Mouse (Mus musculus) liver, adult 2 months (tissue): ENCODE measurements around the gene Prkcsh. TPM values are rescaled to one million over a fixed set of nuclear protein-coding genes. Genes with fewer than 3 reads are reported as not detected.

Experiments used
- DNase-seq: peaks from one replicate; pipeline ENCODE4 v3.0.0-alpha.2; 2011; ENCODE audit warnings: low read depth, low spot score; ENCODE audit errors: extremely low read depth
- H3K27ac ChIP-seq: fragments of 200-500 bp; replicated peaks from 2 replicates; pipeline ENCODE4 v1.5.1; 2012; ENCODE audit warnings: low read depth, mild to moderate bottlenecking, control low read depth, inconsistent platforms, low read length; ENCODE audit not compliant: insufficient read depth
- H3K27me3 ChIP-seq: fragments of 200-500 bp; 2 replicates; pipeline ENCODE4 v1.6.1; 2012; ENCODE audit warnings: mild to moderate bottlenecking, moderate library complexity, low read length, inconsistent platforms; ENCODE audit not compliant: control insufficient read depth, insufficient read depth
- H3K36me3 ChIP-seq: fragments of 200-500 bp; 2 replicates; pipeline ENCODE4 v1.6.1; 2012; ENCODE audit warnings: low read length, inconsistent platforms; ENCODE audit not compliant: control insufficient read depth, insufficient read depth
- H3K4me1 ChIP-seq: fragments of 200-500 bp; 2 replicates; pipeline ENCODE4 v1.6.1; 2011; ENCODE audit warnings: low read length; ENCODE audit not compliant: control insufficient read depth, insufficient read depth
- H3K4me3 ChIP-seq: fragments of 200-500 bp; 2 replicates; pipeline ENCODE4 v1.5.1; 2011; ENCODE audit warnings: low read depth, mild to moderate bottlenecking, control low read depth, low read length, moderate library complexity; ENCODE audit not compliant: insufficient read depth
- H3K79me2 ChIP-seq: fragments of 200-500 bp; 2 replicates; pipeline ENCODE4 v1.6.1; 2012; ENCODE audit warnings: inconsistent platforms, mild to moderate bottlenecking, low read length, moderate library complexity; ENCODE audit not compliant: control insufficient read depth, insufficient read depth
- H3K9ac ChIP-seq: fragments of 200-500 bp; 2 replicates; pipeline ENCODE4 v1.6.1; 2012; ENCODE audit warnings: low read depth, mild to moderate bottlenecking, control low read depth, inconsistent platforms, low read length
- CTCF ChIP-seq: fragments of 200-500 bp; IDR thresholded peaks from 2 replicates; pipeline ENCODE4 v1.5.1; 2011; ENCODE audit warnings: low read depth, low read length, control low read depth
- POLR2A ChIP-seq: fragments of 200-500 bp; IDR thresholded peaks from 2 replicates; pipeline ENCODE4 v1.6.1; 2011; ENCODE audit warnings: low read length, control low read depth; ENCODE audit not compliant: insufficient read depth; ENCODE audit errors: extremely low read depth
- WGBS: fragments of 180-500 bp; shearing (Covaris S2); methylation state at CpG from one replicate; pipeline ENCODE4 v1.1.7; 2018; 5-methylcytosine and 5-hydroxymethylcytosine counted together
- polyA plus RNA-seq: library from polyadenylated mRNA; depleted of rRNA; stranded (reverse); fragments of >200 nt; gene quantifications from 2 replicates; pipeline ENCODE4 v1.2.3, GENCODE M21; 2012
- total RNA-seq: library from RNA; depleted of rRNA; stranded (reverse); fragments of >200 nt; gene quantifications from 2 replicates; pipeline ENCODE4 v1.2.3, GENCODE M21; 2014

Prkcsh gene
- total and polyA plus RNA-seq, 2 experiments, result 60.0 to 99.3 TPM

DNA sequence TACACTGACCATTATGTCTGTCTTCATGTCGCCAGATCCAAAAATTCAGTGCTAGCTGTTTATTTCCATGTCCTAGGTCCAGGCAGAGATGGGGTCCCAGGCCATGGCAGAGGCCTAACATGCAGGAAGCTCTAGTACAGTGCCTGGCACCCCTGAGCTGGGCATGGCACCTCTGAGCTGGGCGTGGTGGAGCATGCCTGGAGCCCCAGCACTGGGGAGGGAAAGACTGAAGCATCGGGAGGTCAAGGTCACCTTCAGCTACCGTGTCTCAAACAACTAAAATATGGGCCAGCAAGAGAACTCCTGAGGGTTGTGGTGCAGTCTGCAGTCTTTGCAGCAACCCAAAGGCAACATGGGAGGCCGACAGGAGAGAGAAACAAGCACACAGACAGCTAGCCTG, 44.2 kb upstream of the Prkcsh start:
- no peak overlapping the region for H3K9ac ChIP-seq
- H3K79me2 ChIP-seq, result no peaks in the 10 kb centered on the region
- TF ChIP-seq CTCF, result no peak
- no peak for TF ChIP-seq POLR2A
- H3K4me3 ChIP-seq, result no peak overlapping the region
- peaks cover 6% of the 10 kb centered on the region for H3K27me3 ChIP-seq
- no peaks in the 10 kb centered on the region for H3K36me3 ChIP-seq
- no peaks in the 10 kb centered on the region for H3K4me1 ChIP-seq
- DNase-seq, result no peak
- WGBS, result 84% methylated on average over 5 of the region's 5 CpGs
- H3K27ac ChIP-seq, result no peak overlapping the region

DNA sequence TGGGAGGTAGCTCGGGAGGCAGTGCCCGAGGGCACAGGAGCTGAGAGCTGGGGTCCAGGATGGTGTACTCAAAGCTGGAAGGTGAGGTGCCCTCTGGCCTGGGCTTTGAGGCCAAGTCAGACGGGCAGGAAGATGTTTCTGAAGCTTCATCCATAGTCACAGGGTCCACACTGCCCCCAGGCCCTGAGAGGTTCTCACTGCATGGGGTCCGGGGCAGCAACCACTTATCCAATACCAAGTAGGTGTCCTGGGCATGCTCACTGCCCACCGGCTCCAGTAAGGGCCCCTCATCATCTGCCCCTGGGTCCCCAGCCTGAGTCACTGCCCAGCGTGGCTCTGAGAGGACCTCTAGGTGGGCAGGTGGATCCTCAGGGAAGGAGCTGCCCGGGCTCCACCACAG, 43.4 kb upstream of the Prkcsh start:
- Histone ChIP-seq H3K4me1 (no peaks in the 10 kb centered on the region), H3K79me2 (no peaks in the 10 kb centered on the region), H3K27me3 (peaks cover 6% of the 10 kb centered on the region), H3K36me3 (no peaks in the 10 kb centered on the region), H3K9ac (no peak overlapping the region), H3K27ac (no peak overlapping the region), H3K4me3 (no peak overlapping the region)
- no peak for DNase-seq
- WGBS, result 93% methylated on average over 7 of the region's 7 CpGs
- TF ChIP-seq POLR2A, result no peak
- TF ChIP-seq CTCF, result no peak

DNA sequence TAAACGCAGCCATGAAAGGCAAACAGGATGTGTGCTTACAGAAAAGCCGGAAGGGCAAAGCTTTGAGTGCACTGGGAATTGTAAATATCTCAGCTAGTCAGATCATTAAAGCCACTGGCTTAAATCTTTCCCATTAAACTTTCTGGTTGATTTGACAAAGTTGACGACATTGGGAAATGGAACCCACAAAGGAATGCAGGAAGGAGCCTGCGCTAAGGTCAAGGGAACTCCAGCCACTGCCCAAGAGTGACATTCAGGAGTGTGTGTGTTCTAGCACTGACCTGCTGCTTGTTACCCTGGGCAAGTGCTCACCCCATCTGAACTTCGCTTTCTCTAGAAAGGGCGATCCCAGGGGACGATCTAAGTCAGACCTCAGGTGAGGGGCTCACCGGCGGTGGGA, 42.5 kb upstream of the Prkcsh start:
- peak; percentile 26 for DNase-seq

DNA sequence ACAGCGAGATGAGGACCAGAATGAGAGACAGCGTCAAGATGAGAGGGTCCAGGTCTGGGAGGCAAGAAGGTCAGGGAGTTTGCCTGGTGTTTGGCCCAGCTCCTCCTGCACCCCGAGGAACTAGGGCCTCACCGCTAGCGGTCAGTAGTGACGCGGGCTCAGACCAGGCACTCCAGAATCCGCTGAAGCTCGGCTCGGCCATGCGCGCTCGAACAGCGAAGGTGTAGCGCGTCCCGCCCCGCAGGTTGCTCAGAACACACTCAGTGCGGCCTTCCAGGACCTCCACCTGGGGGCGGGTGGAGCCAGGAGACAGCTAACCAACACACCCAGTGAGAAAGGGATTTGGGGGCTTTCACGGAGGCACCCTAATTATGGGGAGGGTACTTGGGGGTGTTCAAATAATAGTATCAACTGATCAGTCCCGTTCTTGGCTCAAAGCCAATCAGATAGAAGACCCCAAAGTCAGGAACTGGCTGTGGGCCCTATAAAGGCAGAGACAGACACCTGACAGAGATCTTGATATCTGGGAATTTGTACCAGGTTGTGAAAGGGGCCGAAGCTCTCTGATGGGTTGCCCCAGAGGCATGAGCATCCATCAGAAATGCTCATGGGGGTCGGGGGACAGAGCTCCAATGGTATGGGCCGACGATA, 41.9 kb upstream of the Prkcsh start:
- no peak for DNase-seq
- H3K27ac ChIP-seq, result no peak overlapping the region; the same call in 1 of the 2 replicates
- H3K4me1 ChIP-seq, result no peaks in the 10 kb centered on the region
- no peak overlapping the region for H3K4me3 ChIP-seq
- H3K9ac ChIP-seq, result no peak overlapping the region
- no peaks in the 10 kb centered on the region for H3K79me2 ChIP-seq
- H3K36me3 ChIP-seq, result no peaks in the 10 kb centered on the region
- 28% methylated on average over 26 of the region's 26 CpGs for WGBS
- peaks cover 6% of the 10 kb centered on the region for H3K27me3 ChIP-seq
- no peak for TF ChIP-seq CTCF
- no peak for TF ChIP-seq POLR2A

More for the DNA sequence above, 42.5 kb upstream of the Prkcsh start:
- Histone ChIP-seq H3K27me3 (peaks cover 6% of the 10 kb centered on the region), H3K79me2 (no peaks in the 10 kb centered on the region), H3K27ac (no peak overlapping the region; the same call in 1 of the 2 replicates), H3K36me3 (no peaks in the 10 kb centered on the region), H3K9ac (no peak overlapping the region), H3K4me1 (no peaks in the 10 kb centered on the region), H3K4me3 (no peak overlapping the region)
- 63% methylated on average over 9 of the region's 9 CpGs for WGBS
- TF ChIP-seq CTCF, result no peak
- no peak for TF ChIP-seq POLR2A

DNA sequence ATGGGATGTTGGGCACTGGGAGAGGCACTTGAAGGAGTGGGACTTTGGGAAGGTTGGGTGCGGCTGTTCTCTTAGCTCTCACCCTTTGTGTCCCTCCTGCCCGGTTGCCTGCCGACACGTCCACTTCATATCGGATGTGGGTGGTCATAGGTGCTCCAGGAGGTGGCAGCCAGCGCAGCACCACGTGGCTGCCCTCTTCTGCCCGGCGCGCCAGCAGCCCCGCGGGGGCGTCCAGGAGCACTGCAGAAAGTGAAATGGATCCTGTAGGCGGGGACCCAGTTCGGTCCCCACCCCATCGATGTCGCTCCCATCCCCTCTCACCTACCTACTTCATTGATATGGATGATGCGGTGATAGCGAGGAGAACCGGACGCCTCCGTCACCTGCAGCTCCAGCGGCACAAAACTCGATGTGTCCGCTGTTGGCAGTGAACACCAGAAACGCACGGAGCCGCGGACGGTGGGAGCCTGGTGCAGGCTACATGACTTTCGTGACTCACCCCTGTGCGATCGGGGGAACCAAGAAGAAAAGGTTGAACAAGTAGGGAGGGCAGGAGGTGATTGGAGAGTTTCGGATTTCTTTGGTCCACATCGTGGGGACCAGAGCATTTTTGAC, 41.1 kb upstream of the Prkcsh start:
- TF ChIP-seq CTCF, result no peak
- TF ChIP-seq POLR2A, result no peak
- H3K4me3 ChIP-seq, result peak overlapping the region; percentile 56; the same call in 1 of the 2 replicates
- H3K27ac ChIP-seq, result no peak overlapping the region
- no peaks in the 10 kb centered on the region for H3K4me1 ChIP-seq
- WGBS, result 19% methylated on average over 35 of the region's 35 CpGs
- H3K36me3 ChIP-seq, result no peaks in the 10 kb centered on the region
- no peaks in the 10 kb centered on the region for H3K79me2 ChIP-seq
- H3K27me3 ChIP-seq, result peaks cover 6% of the 10 kb centered on the region
- H3K9ac ChIP-seq, result no peak overlapping the region
- no peak for DNase-seq

DNA sequence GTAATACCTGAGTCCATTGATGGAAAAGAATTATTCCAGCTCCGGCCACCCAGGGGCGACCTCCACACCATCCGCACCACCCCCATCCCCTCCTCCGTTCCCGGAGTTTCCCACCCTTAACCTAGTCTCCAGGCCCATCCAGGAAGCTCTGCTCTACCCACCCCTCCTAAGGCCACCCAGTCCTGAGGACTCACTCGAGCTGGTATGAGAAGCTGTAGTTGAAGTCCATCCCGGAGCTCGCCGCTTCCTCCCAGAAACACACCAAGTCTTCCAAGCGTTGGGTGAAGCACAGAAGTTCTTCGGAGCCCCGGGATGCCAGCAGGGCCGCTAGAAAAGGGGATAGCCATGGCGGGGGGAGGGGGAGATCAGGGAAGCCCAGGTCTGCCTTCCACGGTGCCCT, 40.6 kb upstream of the Prkcsh start:
- 3% methylated on average over 15 of the region's 15 CpGs for WGBS
- Histone ChIP-seq H3K27ac (no peak overlapping the region), H3K79me2 (no peaks in the 10 kb centered on the region), H3K4me3 (peak overlapping the region; percentile 56), H3K27me3 (peaks cover 6% of the 10 kb centered on the region), H3K9ac (peak overlapping the region; percentile 19; the same call in 1 of the 2 replicates), H3K4me1 (no peaks in the 10 kb centered on the region), H3K36me3 (no peaks in the 10 kb centered on the region)
- TF ChIP-seq CTCF (no peak), POLR2A (no peak)
- no peak for DNase-seq
